In the genomic region with DNA sequence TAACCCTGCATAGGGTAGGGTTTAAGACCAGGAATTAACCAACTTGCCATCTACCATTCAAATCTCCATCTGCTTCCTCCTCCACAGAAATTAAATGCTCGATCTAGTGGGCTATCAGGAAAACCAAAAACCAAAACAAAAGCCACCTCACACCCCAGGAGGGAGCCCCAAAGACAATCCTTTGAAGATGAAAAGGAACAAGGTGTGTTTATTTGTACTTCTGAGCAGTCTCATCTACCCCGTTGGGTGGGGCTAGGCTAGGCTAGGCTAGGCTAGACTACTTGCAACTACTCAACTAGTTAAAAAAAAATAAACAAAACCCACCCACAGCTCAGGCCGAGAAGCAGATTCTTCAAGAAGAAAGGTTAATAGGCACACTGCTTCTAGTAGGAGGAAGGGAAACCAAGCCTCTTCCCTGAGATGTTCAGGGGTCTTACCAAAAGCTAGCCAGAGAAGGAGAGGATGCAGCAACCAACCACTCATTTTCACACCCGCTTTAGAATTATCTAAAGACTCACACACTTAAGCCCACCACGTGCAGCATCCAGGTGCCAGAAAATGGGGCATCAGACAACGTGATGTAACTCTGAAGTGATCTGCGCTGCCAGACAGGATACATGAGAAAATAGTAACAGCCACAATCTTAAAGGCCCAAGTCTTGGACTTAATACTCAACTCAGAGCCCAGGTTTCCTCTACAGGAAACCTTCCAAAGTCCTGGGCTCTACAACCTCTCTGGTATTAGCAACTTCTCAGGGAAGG, we compare ENCODE assay signal across 12 mouse cellular contexts. TPM values are rescaled to one million over a fixed set of nuclear protein-coding genes. Genes with fewer than 3 reads are reported as not detected.
DNase-seq lines count a peak whose midpoint lies in the region; ATAC-seq and TF ChIP-seq lines count a peak whose summit lies in the region.
"Had no signal": no experiment of that assay in that cellular context is flagged by ENCODE, and none has a peak within 500 bp of the region (broad histone marks: within the 10 kb centered on the region; RNA-seq: fewer than 3 reads in every experiment).

No protein-coding gene starts in this region.

- no peak overlapping the region for H3K4me3 ChIP-seq in lung, embryonic 15.5 days
- H3K4me3 ChIP-seq in lung, adult 2 months (replicated peaks; ENCODE audit: extremely low read depth, low read depth, low read length): no peak overlapping the region
- no peak overlapping the region for H3K4me3 ChIP-seq in hindbrain, embryonic 11.5 days (ENCODE audit: low read depth, low read length)
- no peak overlapping the region for H3K4me3 ChIP-seq in midbrain, embryonic 15.5 days
- H3K4me3 ChIP-seq in intestine, embryonic 15.5 days (replicated peaks): no peak overlapping the region
- H3K4me3 ChIP-seq: liver, embryonic 13.5 days had no signal

- DNase-seq in lung, adult 2 months: no peak
- no peak for DNase-seq in hindbrain, embryonic 11.5 days (ENCODE audit: low spot score)
- peak; percentile 47 for DNase-seq in thymus, postnatal 25 days
- no peak for DNase-seq in spleen, postnatal 14 days (ENCODE audit: low spot score in 2 of 2)
- no peak for DNase-seq in right cerebral cortex, postnatal 36 days (ENCODE audit: low spot score in 2 of 2)
- DNase-seq: liver, embryonic 13.5 days had no signal

- 53% methylated on average over 7 of the region's 7 CpGs for WGBS in lung, embryonic 15.5 days
- 68% methylated on average over 7 of the region's 7 CpGs for WGBS in lung, adult 2 months
- WGBS in hindbrain, embryonic 11.5 days: 81% methylated on average over 7 of the region's 7 CpGs
- WGBS in midbrain, embryonic 15.5 days: 79% methylated on average over 7 of the region's 7 CpGs
- WGBS in intestine, embryonic 15.5 days: 65% methylated on average over 7 of the region's 7 CpGs

- H3K9ac ChIP-seq in lung, embryonic 15.5 days: no peak overlapping the region
- no peak overlapping the region for H3K9ac ChIP-seq in hindbrain, embryonic 11.5 days (ENCODE audit: low read depth, low read length)
- H3K9ac ChIP-seq in midbrain, embryonic 15.5 days: no peak overlapping the region
- H3K9ac ChIP-seq in intestine, embryonic 15.5 days: no peak overlapping the region
- H3K9ac ChIP-seq: liver, embryonic 13.5 days had no signal

- no peak for TF ChIP-seq POLR2A in lung, adult 2 months (IDR thresholded peaks at IDR 0.05; ENCODE audit: borderline replicate concordance, extremely low read depth, low read depth, low read length)

- H3K4me1 ChIP-seq in lung, embryonic 15.5 days: peaks cover 39% of the 10 kb centered on the region
- H3K4me1 ChIP-seq in lung, adult 2 months (ENCODE audit: control insufficient read depth, insufficient read depth, low read length): peaks cover 3% of the 10 kb centered on the region; the same call in 1 of the 2 replicates
- H3K4me1 ChIP-seq in hindbrain, embryonic 11.5 days (replicated peaks; ENCODE audit: control insufficient read depth, insufficient read depth, low read length): peaks cover 2% of the 10 kb centered on the region
- H3K4me1 ChIP-seq in midbrain, embryonic 15.5 days: peaks cover 27% of the 10 kb centered on the region
- H3K4me1 ChIP-seq in intestine, embryonic 15.5 days (replicated peaks): peaks cover 14% of the 10 kb centered on the region

- no peaks in the 10 kb centered on the region for H3K27me3 ChIP-seq in lung, embryonic 15.5 days
- no peaks in the 10 kb centered on the region for H3K27me3 ChIP-seq in hindbrain, embryonic 11.5 days (ENCODE audit: control insufficient read depth, insufficient read depth, low read length)
- H3K27me3 ChIP-seq in midbrain, embryonic 15.5 days (replicated peaks): no peaks in the 10 kb centered on the region
- no peaks in the 10 kb centered on the region for H3K27me3 ChIP-seq in intestine, embryonic 15.5 days (replicated peaks)
- H3K27me3 ChIP-seq: heart, embryonic 13.5 days had no signal

- H3K4me2 ChIP-seq in lung, embryonic 15.5 days: peak overlapping the region; percentile 66
- H3K4me2 ChIP-seq in hindbrain, embryonic 11.5 days (replicated peaks; ENCODE audit: low read depth, low read length): peak overlapping the region; percentile 67; the same call in 1 of the 2 replicates
- H3K4me2 ChIP-seq in midbrain, embryonic 15.5 days: peak overlapping the region; percentile 86; the same call in 1 of the 2 replicates
- no peak overlapping the region for H3K4me2 ChIP-seq in intestine, embryonic 15.5 days (replicated peaks)
- H3K4me2 ChIP-seq: liver, embryonic 13.5 days had no signal

- H3K36me3 ChIP-seq in lung, embryonic 15.5 days: no peaks in the 10 kb centered on the region
- H3K36me3 ChIP-seq in hindbrain, embryonic 11.5 days (ENCODE audit: control insufficient read depth, insufficient read depth, low read length): no peaks in the 10 kb centered on the region
- H3K36me3 ChIP-seq in midbrain, embryonic 15.5 days (replicated peaks): no peaks in the 10 kb centered on the region
- H3K36me3 ChIP-seq in intestine, embryonic 15.5 days: no peaks in the 10 kb centered on the region
- H3K36me3 ChIP-seq: heart, embryonic 13.5 days; liver, embryonic 13.5 days had no signal

- ATAC-seq in lung, embryonic 15.5 days (ENCODE audit: borderline replicate concordance, extremely low read depth, low FRiP score, low TSS enrichment): no peak
- ATAC-seq in hindbrain, embryonic 11.5 days (ENCODE audit: low FRiP score): no peak
- ATAC-seq in midbrain, embryonic 15.5 days (replicated peaks): no peak
- no peak for ATAC-seq in intestine, embryonic 15.5 days
- ATAC-seq: activated CD4-positive, CD25-positive, alpha-beta regulatory T cell, adult 4 months; intestine, postnatal 0 days had no signal

- H3K27ac ChIP-seq in lung, embryonic 15.5 days: no peak overlapping the region
- H3K27ac ChIP-seq in hindbrain, embryonic 11.5 days (ENCODE audit: low read depth, low read length): no peak overlapping the region
- H3K27ac ChIP-seq in midbrain, embryonic 15.5 days: no peak overlapping the region
- no peak overlapping the region for H3K27ac ChIP-seq in intestine, embryonic 15.5 days
- H3K27ac ChIP-seq: heart, embryonic 13.5 days; liver, embryonic 13.5 days had no signal

- H3K9me3 ChIP-seq in lung, embryonic 15.5 days: no peaks in the 10 kb centered on the region
- H3K9me3 ChIP-seq in hindbrain, embryonic 11.5 days (ENCODE audit: control insufficient read depth, low read length): no peaks in the 10 kb centered on the region
- H3K9me3 ChIP-seq in midbrain, embryonic 15.5 days: no peaks in the 10 kb centered on the region
- H3K9me3 ChIP-seq in intestine, embryonic 15.5 days: no peaks in the 10 kb centered on the region
- H3K9me3 ChIP-seq: heart, embryonic 13.5 days; liver, embryonic 13.5 days had no signal

- TF ChIP-seq CTCF in lung, adult 2 months (IDR thresholded peaks at IDR 0.05; ENCODE audit: insufficient read depth, low read length): no peak

RNA-seq across cellular contexts. Expression of gene Ldlrad3, which starts 2.3 kb away (rescaled TPM):
- 43.8 and 48.5 TPM in 2 replicates for polyA plus RNA-seq in lung, embryonic 15.5 days (2015; fragmentation: Nextera tagmentation; extraction: Ambion mirVana)
- polyA plus RNA-seq in lung, adult 2 months (2012; rRNA removed): 9.0 and 14.6 TPM in 2 replicates
- 48.7 and 50.9 TPM in 2 replicates for polyA plus RNA-seq in hindbrain, embryonic 11.5 days (2014; fragmentation: Nextera tagmentation; extraction: Ambion mirVana)
- polyA plus RNA-seq in midbrain, embryonic 15.5 days (2015; fragmentation: Nextera tagmentation; extraction: Ambion mirVana): 29.6 and 31.2 TPM in 2 replicates
- polyA plus RNA-seq in intestine, embryonic 15.5 days (2015; fragmentation: Nextera tagmentation; extraction: Ambion mirVana): 22.1 and 22.7 TPM in 2 replicates
